Mouse (Mus musculus) adrenal gland, postnatal 14 days (tissue): ENCODE measurements at regions not wholly inside any gene's neighbourhood (a gene's known extent, or its start where the extent isn't known, plus 50 kb on each side); places are given as distances from the start of the nearest gene placed in this dataset.

Experiments
- DNase-seq: peaks from one replicate; pipeline ENCODE4 v3.0.0; 2021; ENCODE audit warnings: mixed read lengths
- microRNA-seq, 2 experiments: library from miRNA; unstranded; fragments of <30 nt; microRNA quantifications; one replicate each; pipeline ENCODE4 v1.2.0; 2021

DNA sequence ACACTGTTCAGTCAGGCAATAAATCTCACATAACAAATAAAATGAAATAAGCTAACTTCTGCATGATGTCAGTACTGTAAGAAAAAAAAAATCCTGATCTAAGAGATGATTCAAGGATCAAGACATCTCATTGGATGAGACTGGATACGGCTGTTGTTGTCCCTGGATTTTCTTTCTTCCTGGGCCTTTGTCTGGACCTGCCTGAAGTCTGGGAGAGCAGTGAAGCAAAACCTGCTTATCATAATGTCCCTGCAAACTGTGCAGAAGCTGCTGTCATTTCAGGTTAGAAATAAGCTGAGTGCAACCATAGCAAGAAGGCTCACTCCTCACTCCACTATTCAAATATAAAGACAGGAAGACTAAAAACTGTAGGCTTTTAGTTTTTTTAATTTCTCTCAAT, 178.0 kb upstream of the Steap4 start:
- no peak for DNase-seq

DNA sequence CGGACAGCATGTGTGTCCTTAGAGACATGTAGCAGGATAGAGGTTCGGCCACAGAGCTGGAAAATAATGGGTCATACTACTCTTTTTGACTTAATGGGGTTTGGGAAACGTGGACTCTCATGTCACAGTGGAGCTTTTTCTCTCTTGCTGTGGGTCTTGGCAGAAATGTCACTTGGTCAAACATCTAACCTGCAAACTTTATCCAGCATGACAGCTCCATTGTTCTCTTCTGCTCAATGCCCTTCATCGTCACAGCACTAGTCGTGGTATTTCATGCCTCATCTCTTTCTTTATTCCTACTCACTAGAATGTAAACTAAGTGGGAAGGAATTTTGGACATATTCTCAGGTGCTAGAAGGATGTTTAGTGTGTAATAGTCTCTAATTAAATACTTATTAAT, 171.9 kb upstream of the Steap4 start:
- no peak for DNase-seq

DNA sequence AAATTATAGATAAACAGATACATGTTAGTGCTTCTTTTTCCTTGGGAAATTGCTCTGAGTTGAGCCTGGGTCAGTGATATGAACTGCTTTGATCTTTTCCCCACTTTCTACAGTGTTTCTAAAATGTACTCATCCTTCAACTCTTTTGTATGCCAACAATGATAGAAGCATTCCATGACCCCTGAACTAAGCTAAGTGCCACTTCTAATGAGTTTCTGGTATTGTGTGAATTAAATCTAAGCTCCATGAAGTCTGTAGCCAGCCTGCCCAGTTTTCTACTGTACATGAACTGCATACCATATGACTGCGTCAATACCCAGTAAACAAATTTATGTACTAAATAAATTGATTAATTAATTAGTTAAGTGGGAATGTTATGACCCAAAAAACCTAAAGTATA, 171.1 kb upstream of the Steap4 start:
- DNase-seq: no peak

DNA sequence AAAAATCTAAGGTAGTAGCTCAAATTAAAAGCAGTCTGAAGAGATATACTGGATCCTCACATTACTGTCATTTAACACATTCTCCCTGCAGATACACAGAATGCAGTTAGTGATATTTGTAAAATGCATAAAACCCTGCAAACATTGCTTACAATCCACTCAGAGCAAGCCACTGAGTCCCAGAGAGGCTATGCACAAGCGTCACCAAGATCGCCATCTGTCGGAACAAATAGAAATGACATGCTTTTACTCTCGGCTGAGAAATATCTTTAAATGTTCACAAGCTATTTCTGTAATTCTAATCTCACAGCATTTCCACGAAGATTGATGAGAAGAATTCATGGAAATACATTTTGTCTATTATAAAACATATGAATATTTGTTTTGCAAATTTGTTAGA, 139.7 kb upstream of the Steap4 start:
- no peak for DNase-seq

DNA sequence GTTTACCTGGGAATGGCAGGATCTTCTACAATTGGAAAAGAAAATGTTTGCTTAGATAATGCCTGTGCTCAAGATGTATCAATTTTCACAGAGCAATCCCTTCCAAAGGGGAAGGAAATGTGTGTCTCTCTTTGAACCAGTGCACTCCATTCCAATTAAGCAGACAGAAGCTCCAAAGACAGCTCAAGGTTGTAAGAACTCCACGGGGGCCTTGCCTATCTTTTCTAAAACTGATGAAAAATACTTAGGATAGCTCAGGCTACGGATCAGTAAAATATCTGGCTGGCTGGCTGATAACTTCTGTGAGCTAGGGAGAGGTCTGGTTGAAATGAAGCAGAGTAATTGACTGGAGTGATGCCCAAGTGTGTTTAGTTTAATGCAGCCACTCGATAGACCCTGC, 138.6 kb upstream of the Steap4 start:
- no peak for DNase-seq

DNA sequence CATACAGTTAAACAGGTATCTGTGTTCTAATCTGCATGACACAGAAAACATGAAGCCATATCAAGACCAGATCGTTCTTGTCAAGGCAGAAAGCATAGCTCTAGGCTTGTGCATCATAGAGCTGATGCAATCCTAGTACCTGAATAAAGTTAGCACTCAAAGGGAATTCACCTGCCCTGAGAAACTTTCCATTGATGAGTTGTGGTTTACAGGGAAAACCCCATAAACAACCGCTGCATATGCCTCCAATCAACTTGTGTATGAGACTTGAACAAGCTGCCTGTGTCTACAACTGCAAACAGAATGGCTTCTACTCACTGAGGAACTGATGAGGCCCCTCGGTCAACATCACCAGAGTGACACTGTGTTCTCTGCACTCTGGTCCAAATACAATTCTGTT, 130.6 kb upstream of the Steap4 start:
- no peak for DNase-seq

DNA sequence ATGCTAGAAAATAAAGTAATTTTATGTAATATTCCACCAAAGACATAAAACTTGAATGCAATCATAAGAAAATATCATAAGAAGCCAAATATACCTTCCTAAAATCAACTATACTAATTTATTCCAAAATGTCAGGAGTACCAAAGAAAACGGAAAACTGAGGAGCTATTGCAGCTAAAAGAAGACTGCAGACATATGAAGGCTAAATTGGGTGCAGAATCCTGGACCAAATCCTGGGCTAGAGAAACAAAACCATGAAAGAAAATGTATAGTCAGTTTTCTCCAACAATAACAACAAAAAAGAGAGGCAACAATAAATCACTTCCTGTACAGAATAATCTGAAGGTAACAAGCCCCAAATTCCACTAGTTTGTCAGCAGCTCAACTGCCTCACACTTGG, 126.4 kb upstream of the Steap4 start:
- no peak for DNase-seq

DNA sequence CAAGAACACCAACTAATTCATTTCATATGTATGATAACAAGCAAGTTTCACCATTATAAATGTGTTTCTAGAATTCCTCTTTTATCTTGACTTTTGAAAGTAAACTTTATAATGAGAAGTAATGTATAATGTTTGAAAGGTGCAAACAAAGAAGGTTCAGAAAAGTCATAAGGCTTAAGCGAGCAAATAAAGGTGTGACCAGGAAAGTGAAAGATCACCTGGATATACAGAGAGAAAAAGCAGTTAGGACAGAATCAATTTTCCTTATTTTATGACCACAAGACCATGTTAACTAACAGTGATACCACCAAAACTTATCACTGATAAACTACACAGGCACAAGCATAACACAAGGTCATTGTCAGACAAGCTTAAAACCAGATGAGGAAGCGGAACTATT, 97.2 kb upstream of the Steap4 start:
- no peak for DNase-seq

DNA sequence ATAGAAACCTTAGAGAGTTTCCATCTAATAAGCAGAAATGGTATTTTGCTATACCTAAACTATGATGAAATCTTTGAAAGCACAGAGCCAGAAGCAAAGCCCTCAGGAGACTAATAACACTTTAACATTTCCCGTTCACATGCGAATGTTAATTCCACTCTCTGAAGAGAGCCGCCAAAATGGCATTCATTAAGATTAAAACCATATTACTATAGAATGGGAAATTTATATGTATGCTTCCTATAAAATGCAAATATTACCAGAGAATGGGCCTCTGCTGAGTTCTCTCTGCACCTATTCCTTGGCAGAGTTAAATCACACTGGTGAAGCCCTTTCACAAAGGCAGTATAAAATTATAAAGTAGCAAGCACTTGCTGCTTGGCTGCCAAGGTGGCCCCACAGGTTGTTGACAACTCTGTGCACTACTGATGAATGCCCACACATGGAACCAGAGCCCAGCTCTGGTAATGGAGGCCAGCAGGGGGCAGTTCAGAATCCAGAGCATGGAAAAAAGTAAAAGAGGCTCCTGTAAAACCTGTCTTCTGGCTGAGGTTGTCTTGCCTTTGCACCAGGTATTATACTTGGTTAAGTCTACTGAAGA, 94.1 kb upstream of the Steap4 start:
- DNase-seq: no peak

DNA sequence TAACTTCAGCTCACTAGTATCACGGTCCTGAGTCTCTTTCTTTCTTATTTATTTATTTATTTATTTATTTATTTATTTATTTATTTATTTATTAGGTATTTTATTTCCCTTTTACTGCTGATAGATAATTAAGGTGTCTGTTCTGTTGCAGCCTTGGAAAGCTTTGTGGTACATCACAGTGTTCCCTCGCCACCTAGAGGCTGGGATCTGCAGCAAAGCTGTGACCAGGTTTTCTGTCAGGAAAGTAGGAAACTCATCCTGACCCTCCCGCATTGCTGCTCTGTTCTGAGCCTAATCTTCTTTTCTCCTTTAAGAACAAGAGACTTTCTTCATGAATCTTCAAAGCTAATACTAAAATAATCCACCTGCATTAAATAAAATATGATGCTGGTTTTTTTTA, 60.7 kb upstream of the Steap4 start:
- DNase-seq: peak; percentile 10

Small RNA genes lying in the stretch of these regions (microRNA-seq; reads per million reads assigned to microRNA genes)
- gene Gm22196: 0 reads per million in 2 experiments
